Mouse (Mus musculus) midbrain, embryonic 16.5 days (tissue): Measurements from ENCODE around the gene Mxra7. TPM values are rescaled to one million over a fixed set of nuclear protein-coding genes. Genes with fewer than 3 reads are reported as not detected.

ENCODE experiments used
- ATAC-seq: fragments of 200-750 bp; cut with Nextera tagmentation; 2 replicates; pipeline ENCODE4 v1.8.0; 2017; ENCODE audit warnings: moderate TSS enrichment
- H3K27ac ChIP-seq: fragments of 300-500 bp; sonication (generic); 2 replicates; pipeline ENCODE4 v1.5.1; 2014; ENCODE audit warnings: mild to moderate bottlenecking, low read length, mixed read lengths
- H3K27me3 ChIP-seq: fragments of 300-500 bp; sonication (generic); 2 replicates; pipeline ENCODE4 v1.6.1; 2014; ENCODE audit warnings: low read depth, low read length, mixed read lengths; ENCODE audit not compliant: control insufficient read depth, insufficient read depth
- H3K36me3 ChIP-seq: fragments of 300-500 bp; sonication (generic); 2 replicates; pipeline ENCODE4 v1.6.1; 2014; ENCODE audit warnings: mild to moderate bottlenecking, low read length, moderate library complexity, mixed read lengths; ENCODE audit not compliant: control insufficient read depth, insufficient read depth
- H3K4me1 ChIP-seq: fragments of 300-500 bp; sonication (generic); 2 replicates; pipeline ENCODE4 v1.6.1; 2014; ENCODE audit warnings: mild to moderate bottlenecking, low read length, mixed read lengths; ENCODE audit not compliant: control insufficient read depth, insufficient read depth
- H3K4me2 ChIP-seq: fragments of 300-500 bp; sonication (generic); 2 replicates; pipeline ENCODE4 v1.6.1; 2014; ENCODE audit warnings: mild to moderate bottlenecking, low read length, mixed read lengths
- H3K4me3 ChIP-seq: fragments of 300-500 bp; sonication (generic); 2 replicates; pipeline ENCODE4 v1.5.1; 2014; ENCODE audit warnings: low read depth, mild to moderate bottlenecking, low read length, moderate library complexity, mixed read lengths
- H3K9ac ChIP-seq: fragments of 300-500 bp; sonication (generic); 2 replicates; pipeline ENCODE4 v1.6.1; 2014; ENCODE audit warnings: low read depth, low read length, mixed read lengths
- H3K9me3 ChIP-seq: fragments of 300-500 bp; sonication (generic); replicated peaks from 2 replicates; pipeline ENCODE4 v1.6.1; 2014; ENCODE audit warnings: mild to moderate bottlenecking, low read length, mixed read lengths; ENCODE audit not compliant: control insufficient read depth, poor library complexity, severe bottlenecking
- WGBS: fragments of 180-500 bp; shearing (Covaris S2); extraction: QIAGEN DNeasy Blood & Tissue Kit; methylation state at CpG from one replicate; pipeline ENCODE4 v1.1.7; 2014; 5-methylcytosine and 5-hydroxymethylcytosine counted together
- polyA plus RNA-seq: library from polyadenylated mRNA; unstranded; fragments of >200 nt; fragmentation: Nextera tagmentation; extraction: Ambion mirVana; gene quantifications from 2 replicates; pipeline ENCODE4 v1.2.1, GENCODE M21; 2015

Gene Mxra7
- polyA plus RNA-seq: 21.8 and 22.6 TPM in 2 replicates

DNA sequence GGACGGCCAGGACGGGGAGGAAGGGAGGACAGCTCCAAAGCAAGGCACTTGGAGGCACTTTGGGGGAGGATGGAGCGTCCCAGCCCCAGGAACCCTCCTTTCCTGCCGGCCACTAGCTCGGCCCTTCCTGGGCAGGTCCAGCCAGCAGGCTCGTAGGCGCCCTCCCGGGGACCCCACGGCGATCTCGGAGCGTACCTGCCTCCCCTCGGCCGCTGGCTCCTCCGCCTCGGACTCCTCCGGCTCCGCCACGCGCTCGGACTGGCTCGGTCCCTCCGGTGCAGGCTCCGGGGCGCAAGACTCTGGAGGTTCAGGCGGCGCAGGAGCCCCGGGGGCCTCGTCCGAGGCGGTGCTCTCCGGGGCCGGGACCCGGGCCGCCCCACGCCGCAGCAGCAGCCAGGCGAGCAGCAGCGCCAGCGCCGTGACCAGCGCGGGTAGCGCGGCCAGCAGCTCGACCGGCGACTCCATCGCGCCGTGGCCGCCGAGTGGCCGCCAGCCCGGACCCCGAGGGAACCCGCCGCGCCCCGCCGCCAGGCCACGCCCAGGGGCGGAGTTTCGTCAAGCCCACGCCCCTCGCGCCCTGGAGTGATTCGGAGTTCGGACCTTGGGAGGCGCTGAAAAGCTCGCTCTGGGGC lies at the start of gene Mxra7:
Gene Mxra7, minus strand, starts transcription at position 513 of the 632 bp plus-strand sequence.
- peak within 1 kb of the TSS; percentile 63; the same call in 1 of the 2 replicates for H3K27ac ChIP-seq
- peak; percentile 51; the same call in 1 of the 2 replicates for ATAC-seq

DNA sequence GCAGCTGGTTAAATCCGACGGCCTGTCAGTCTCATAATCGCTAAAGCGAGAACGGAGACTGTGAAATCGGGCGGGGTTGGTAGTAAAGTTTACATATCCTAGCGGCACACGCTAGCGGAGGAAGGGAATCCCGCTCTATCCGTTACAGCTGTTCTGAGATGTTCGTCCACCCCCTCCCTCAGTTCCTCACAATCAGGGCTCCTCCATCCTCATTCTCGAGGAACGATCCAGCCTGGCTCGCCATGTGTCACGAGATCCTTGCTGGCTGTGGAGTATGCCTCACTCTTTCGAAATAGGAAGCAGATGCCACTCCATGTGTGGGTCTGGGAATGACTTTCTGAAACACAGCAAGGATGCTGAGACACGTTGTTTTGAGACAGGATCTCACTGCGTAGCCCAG lies 46.1 kb upstream of the Mxra7 start:
- Histone ChIP-seq H3K36me3 (peaks cover 25% of the 10 kb centered on the region), H3K9me3 (no peaks in the 10 kb centered on the region), H3K4me3 (no peak overlapping the region), H3K27me3 (no peaks in the 10 kb centered on the region), H3K27ac (no peak overlapping the region), H3K4me2 (no peak overlapping the region), H3K4me1 (no peaks in the 10 kb centered on the region), H3K9ac (no peak overlapping the region)
- WGBS: 92% methylated on average over 20 of the region's 20 CpGs
- ATAC-seq: no peak

More for the DNA sequence above, at the start of gene Mxra7:
- peak within 1 kb of the TSS; percentile 85 for H3K4me2 ChIP-seq
- H3K9me3 ChIP-seq: no peaks in the 10 kb centered on the region
- H3K27me3 ChIP-seq: no peaks in the 10 kb centered on the region
- H3K36me3 ChIP-seq: no peaks in the 10 kb centered on the region
- H3K4me3 ChIP-seq: peak within 1 kb of the TSS; percentile 61
- under 1% methylated on average over 67 of the region's 71 CpGs for WGBS
- H3K4me1 ChIP-seq: peaks cover 25% of the 10 kb centered on the region
- H3K9ac ChIP-seq: peak within 1 kb of the TSS; percentile 83

DNA sequence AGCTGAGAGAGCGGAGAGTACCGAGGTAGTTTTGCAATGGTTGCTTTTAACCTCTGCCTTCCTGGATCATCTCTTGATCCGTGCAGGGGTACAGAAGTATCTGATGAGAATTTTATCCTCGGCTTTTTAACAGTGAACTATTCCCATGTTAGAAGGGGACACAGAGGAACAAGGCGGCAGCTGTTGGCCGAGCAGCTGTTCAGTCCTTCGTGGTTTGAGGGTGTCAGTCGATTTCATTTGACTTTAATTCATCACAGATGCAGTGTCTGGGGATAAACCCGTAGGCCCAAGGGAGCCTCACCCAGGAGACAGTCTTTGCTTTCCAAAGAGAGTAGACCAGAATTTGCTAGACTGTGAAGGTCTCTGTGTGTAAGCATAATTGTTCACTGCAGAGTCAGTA lies 43.7 kb upstream of the Mxra7 start:
- Histone ChIP-seq H3K4me3 (no peak overlapping the region), H3K27ac (no peak overlapping the region), H3K9ac (no peak overlapping the region), H3K36me3 (peaks cover 31% of the 10 kb centered on the region), H3K9me3 (no peaks in the 10 kb centered on the region), H3K4me1 (no peaks in the 10 kb centered on the region), H3K27me3 (no peaks in the 10 kb centered on the region), H3K4me2 (no peak overlapping the region)
- 94% methylated on average over 9 of the region's 9 CpGs for WGBS
- no peak for ATAC-seq

DNA sequence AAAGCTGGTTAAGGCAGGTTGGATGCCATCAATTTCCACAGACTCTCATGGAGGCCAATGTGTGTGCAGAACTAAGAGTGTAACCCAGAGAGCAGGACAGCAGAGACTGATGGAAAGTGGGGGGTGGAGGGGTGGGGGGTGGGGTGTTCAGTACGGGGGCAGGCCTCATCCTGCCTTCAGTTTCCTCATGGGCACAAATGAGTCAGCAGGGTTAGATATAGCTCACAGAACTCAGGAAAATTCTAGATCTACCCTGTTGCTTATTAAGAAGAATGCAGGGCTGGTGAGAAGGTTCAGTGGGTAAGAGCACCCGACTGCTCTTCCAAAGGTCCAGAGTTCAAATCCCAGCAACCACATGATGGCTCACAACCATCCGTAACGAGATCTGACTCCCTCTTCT lies 41.8 kb upstream of the Mxra7 start:
- Histone ChIP-seq H3K4me2 (no peak overlapping the region), H3K4me3 (no peak overlapping the region), H3K9ac (no peak overlapping the region), H3K4me1 (no peaks in the 10 kb centered on the region), H3K36me3 (peaks cover 40% of the 10 kb centered on the region), H3K27ac (no peak overlapping the region), H3K9me3 (no peaks in the 10 kb centered on the region), H3K27me3 (no peaks in the 10 kb centered on the region)
- WGBS: 85% methylated on average over 4 of the region's 4 CpGs
- no peak for ATAC-seq

DNA sequence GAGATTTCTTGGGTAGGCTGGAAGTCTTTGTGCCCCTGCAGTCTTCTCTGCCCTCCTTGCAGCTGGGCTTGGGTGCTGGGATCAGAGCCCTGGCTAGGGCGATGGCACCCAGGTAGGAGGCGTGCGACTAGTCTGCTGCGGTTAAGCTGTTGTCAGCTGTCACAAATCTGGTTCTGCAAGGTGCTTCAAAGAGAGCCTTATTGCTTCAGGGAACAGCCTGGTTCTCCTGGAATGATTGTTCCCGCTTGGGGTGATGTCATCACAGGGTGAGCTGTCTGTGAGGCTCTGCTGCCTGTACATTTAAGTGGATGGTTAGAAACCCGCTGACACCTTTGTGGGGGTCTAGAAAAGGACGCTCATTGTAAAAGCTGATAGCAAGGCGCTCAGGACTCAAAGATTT lies 41.4 kb upstream of the Mxra7 start:
- Histone ChIP-seq H3K27ac (no peak overlapping the region), H3K36me3 (peaks cover 42% of the 10 kb centered on the region), H3K9me3 (no peaks in the 10 kb centered on the region), H3K27me3 (no peaks in the 10 kb centered on the region), H3K4me2 (no peak overlapping the region), H3K9ac (no peak overlapping the region), H3K4me1 (no peaks in the 10 kb centered on the region), H3K4me3 (no peak overlapping the region)
- ATAC-seq: no peak
- 90% methylated on average over 8 of the region's 8 CpGs for WGBS

DNA sequence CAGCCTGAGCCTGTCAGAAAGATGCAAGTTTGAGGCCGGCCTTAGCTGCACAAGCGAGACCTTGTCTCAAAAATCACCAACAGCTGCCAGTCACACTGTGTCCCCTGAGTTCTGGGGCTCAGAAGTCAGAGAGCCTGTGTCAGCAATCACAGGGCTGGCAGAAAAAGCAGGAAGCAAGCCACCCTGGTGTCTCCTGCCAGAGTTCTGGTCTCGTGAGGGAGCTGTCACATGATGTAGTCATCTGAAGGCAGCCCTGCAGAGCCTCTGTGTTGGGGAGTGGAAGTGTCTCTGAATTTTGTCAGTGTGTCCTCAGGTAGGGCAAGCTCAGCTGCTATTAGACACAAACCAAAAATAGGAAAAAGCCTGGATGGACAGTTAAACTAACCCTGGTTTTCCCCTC lies 40.3 kb upstream of the Mxra7 start:
- 83% methylated on average over 3 of the region's 3 CpGs for WGBS
- Histone ChIP-seq H3K4me2 (no peak overlapping the region), H3K4me3 (no peak overlapping the region), H3K4me1 (no peaks in the 10 kb centered on the region), H3K36me3 (peaks cover 39% of the 10 kb centered on the region), H3K9ac (no peak overlapping the region), H3K27ac (no peak overlapping the region), H3K27me3 (no peaks in the 10 kb centered on the region), H3K9me3 (no peaks in the 10 kb centered on the region)
- no peak for ATAC-seq

DNA sequence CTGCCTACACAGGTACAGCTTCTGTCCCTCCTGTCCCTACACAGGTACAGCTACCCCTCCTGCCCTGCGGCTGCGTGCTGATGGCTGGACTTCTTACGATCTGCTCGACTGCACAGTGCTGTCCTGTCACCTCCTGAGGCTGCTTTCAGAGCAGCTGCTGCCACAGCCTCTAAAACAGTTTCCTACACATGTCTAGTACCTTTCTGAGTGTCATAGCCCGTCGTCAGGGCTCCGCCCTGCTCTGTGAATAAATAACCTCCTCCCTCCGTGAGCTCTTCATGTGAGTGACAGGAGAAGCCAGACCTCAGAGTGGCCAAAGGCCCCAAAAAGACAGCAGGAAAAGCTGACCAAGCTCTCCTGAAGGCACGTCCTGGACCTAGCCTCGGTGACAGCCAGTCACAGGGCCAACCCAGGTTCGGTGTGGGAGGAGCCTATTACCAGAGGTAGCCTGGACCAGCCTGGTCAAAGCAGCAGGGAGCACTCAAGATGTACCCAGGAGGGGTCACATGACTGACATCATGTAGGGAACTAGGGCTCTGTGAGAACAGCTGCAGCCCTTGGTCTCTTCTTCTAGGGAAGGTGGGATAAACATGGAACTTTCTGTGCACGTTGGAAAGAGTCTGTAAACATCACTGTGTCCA lies 38.2 kb upstream of the Mxra7 start:
- no peak overlapping the region for H3K4me3 ChIP-seq
- no peaks in the 10 kb centered on the region for H3K4me1 ChIP-seq
- no peak for ATAC-seq
- peaks cover 39% of the 10 kb centered on the region for H3K36me3 ChIP-seq
- H3K9me3 ChIP-seq: no peaks in the 10 kb centered on the region
- H3K27me3 ChIP-seq: no peaks in the 10 kb centered on the region
- no peak overlapping the region for H3K4me2 ChIP-seq
- WGBS: 82% methylated on average over 12 of the region's 12 CpGs
- no peak overlapping the region for H3K9ac ChIP-seq
- H3K27ac ChIP-seq: no peak overlapping the region

DNA sequence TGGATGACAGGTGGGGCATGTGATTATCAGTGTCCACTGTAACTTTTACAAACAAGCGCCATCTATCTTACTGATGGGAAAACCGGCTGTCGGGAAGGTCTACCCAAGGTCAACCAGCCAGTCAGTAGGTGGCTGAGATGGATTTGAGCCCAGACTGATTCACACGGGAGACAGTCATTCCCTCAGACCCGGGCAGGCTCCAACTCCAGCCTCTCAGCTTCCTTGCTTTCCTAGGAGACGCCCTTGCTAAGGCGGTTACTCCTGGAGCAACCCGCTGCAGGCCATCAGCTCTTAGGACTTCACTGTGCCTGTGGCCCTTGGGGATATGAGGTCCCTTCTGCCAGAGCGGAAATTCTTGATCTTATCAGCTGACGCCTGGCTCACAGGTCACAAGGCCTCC lies 36.6 kb upstream of the Mxra7 start:
- peaks cover 39% of the 10 kb centered on the region for H3K36me3 ChIP-seq

DNA sequence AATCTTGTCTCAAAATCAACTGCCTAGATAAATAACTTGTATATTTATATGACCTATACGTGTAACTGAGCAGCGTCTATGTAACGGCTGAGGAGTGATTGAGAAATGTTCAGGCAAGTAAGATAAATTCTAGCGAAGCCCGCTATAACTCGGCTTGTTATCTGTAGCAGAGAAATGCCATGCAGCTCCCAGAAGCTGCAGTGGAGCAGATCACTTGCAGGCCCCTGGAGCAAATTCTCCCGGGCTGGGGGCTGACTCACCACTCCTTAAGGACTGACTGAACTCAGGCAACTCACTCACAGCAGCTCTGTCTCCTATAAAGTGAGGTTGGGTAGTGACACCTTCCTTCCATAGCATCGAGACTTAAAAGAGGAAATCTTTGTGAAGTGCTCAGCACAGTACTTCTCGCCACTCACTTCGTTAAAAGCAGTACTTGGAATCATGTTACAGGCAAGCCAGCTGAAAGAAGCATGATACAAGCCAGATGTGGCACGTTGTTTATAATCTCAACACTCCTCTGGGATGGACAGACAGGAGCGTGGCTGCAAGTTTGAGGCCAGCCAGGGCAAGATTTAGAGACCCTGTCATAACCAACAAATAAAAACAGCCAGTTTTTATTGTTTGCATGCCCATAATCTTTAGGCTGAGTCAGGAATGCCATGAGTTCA lies 29.5 kb upstream of the Mxra7 start:
- ATAC-seq: no peak

More for the DNA sequence above, 36.6 kb upstream of the Mxra7 start:
- H3K27me3 ChIP-seq: no peaks in the 10 kb centered on the region
- H3K4me2 ChIP-seq: no peak overlapping the region
- no peak overlapping the region for H3K27ac ChIP-seq
- ATAC-seq: no peak
- no peak overlapping the region for H3K4me3 ChIP-seq
- no peaks in the 10 kb centered on the region for H3K9me3 ChIP-seq
- H3K4me1 ChIP-seq: no peaks in the 10 kb centered on the region
- H3K9ac ChIP-seq: no peak overlapping the region
- 88% methylated on average over 10 of the region's 10 CpGs for WGBS

More for the DNA sequence above, 29.5 kb upstream of the Mxra7 start:
- Histone ChIP-seq H3K9me3 (no peaks in the 10 kb centered on the region), H3K4me3 (no peak overlapping the region), H3K4me1 (peaks cover 20% of the 10 kb centered on the region), H3K9ac (no peak overlapping the region), H3K36me3 (peaks cover 12% of the 10 kb centered on the region), H3K27me3 (no peaks in the 10 kb centered on the region), H3K27ac (no peak overlapping the region), H3K4me2 (no peak overlapping the region)
- 92% methylated on average over 12 of the region's 12 CpGs for WGBS
